Mouse (Mus musculus): Measurements from ENCODE around the gene Card14.

- no peak for TF ChIP-seq CHD2 (IDR thresholded peaks at IDR 0.05; ENCODE audit: low read depth, low read length)
- no peak for TF ChIP-seq MAFK (IDR thresholded peaks at IDR 0.05; ENCODE audit: insufficient read depth, low read depth, low read length)
These were observed 21.6 kb upstream of the Card14 start for GRCm38 (mm10) chr11:119285791-119286527.
